Mouse (Mus musculus) megakaryocyte, embryonic 14.5 days (primary cell): ENCODE measurements around the gene Cd5. TPM values are rescaled to one million over a fixed set of nuclear protein-coding genes. Genes with fewer than 3 reads are reported as not detected.

Source experiments
- H3K27me3 ChIP-seq: replicated peaks from 2 replicates; pipeline ENCODE3; 2012; ENCODE audit warnings: inconsistent platforms
- H3K36me3 ChIP-seq: replicated peaks from 2 replicates; pipeline ENCODE3; 2012; ENCODE audit warnings: low read length, inconsistent platforms, mixed read lengths
- H3K4me1 ChIP-seq: 2 replicates; pipeline ENCODE4 v1.6.1; 2012; ENCODE audit warnings: inconsistent platforms
- H3K4me3 ChIP-seq: replicated peaks from 2 replicates; pipeline ENCODE3; 2012; ENCODE audit warnings: moderate library complexity, mild to moderate bottlenecking, inconsistent platforms
- H3K9me3 ChIP-seq: 2 replicates; pipeline ENCODE4 v1.6.1; 2012; ENCODE audit warnings: inconsistent platforms
- FLI1 ChIP-seq: IDR thresholded peaks from 2 replicates; pipeline ENCODE4 v1.6.1; 2012; ENCODE audit warnings: low read length, inconsistent platforms, mixed read lengths
- GATA1 ChIP-seq: IDR thresholded peaks from 3 replicates; pipeline ENCODE4 v1.6.1; 2012; ENCODE audit warnings: mixed read lengths, low read length, inconsistent platforms, borderline replicate concordance
- polyA plus RNA-seq: library from polyadenylated mRNA; stranded (reverse); fragments of >175 nt; gene quantifications from 2 replicates; pipeline ENCODE4 v1.2.3, GENCODE M21; 2012; ENCODE audit warnings: low replicate concordance; ENCODE audit not compliant: insufficient read depth

Cd5 gene
- polyA plus RNA-seq, 1 experiment, result not detected

DNA sequence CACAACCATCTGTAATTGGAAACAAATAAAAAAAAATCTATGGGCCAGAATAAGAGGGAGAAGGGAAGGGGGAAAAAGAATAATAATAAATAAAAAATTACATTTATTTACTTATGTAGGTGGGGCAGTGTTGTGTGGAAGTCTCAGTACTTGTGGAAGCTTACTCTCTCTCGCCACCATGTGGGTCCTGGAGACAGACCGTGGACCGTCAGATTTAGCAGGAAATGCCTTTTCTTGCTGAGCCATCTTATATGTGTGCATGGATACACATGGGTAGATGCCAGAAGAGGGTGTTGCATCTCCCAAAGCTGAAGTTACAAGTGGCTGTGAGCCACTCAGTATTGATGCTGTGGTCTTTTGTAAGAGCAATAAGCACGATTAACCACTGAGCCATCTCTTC is 57.2 kb downstream of the Cd5 start:
- Histone ChIP-seq H3K4me1 (peaks cover 53% of the 10 kb centered on the region), H3K4me3 (no peak overlapping the region), H3K9me3 (no peaks in the 10 kb centered on the region), H3K27me3 (peaks cover 19% of the 10 kb centered on the region), H3K36me3 (no peaks in the 10 kb centered on the region)
- TF ChIP-seq GATA1, result no peak
- TF ChIP-seq FLI1, result no peak

DNA sequence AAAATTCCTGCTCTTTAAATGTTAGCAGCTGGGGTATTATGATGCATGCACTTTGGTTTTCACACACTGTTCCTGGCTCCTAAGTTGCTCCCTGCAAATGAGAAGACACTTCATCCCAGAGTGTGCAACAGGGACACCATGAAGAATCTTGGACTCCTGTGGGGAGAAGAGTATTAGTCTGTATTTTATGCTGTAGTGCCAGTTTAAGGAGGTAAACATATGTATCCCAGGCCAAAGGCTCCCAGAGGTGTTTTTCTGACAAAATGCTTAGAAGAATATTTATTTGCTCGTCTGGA is 60.1 kb downstream of the Cd5 start:
- Histone ChIP-seq H3K27me3 (peaks cover 34% of the 10 kb centered on the region), H3K4me3 (no peak overlapping the region), H3K4me1 (peaks cover 25% of the 10 kb centered on the region), H3K36me3 (no peaks in the 10 kb centered on the region), H3K9me3 (no peaks in the 10 kb centered on the region)
- no peak for TF ChIP-seq FLI1
- TF ChIP-seq GATA1, result no peak

GRCm38 (mm10) chr19:10677915-10678771 is 60.7 kb downstream of the Cd5 start, which contains the start of gene Pga5:
TSS of gene Pga5 (minus strand) at chr19:10678071.
- H3K4me3 ChIP-seq, result no peak within 1 kb of the TSS
- H3K36me3 ChIP-seq, result no peaks in the 10 kb centered on the region
- no peak for TF ChIP-seq FLI1
- no peak for TF ChIP-seq GATA1
- H3K27me3 ChIP-seq, result peaks cover 37% of the 10 kb centered on the region
- H3K4me1 ChIP-seq, result peaks cover 22% of the 10 kb centered on the region
- no peaks in the 10 kb centered on the region for H3K9me3 ChIP-seq

DNA sequence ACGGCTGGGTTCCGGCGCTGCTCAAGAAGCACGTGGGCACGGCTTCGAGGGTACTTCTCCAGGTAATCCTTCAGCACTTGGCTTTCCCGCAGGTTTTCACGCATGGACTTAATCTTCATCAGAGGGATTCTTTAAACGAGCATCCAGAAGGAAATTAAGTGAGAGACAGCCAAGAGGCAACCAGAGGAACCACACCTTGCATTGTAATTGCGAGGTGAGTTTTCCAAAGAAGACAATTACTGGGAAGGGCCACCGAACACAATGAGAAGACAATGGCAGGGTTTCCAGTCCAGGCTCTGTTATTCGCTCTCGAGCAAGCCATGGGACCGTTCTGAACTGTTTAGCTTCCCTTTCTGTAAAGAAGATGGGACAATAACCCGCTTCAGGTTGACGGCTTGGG is 62.1 kb downstream of the Cd5 start:
- Histone ChIP-seq H3K9me3 (no peaks in the 10 kb centered on the region), H3K36me3 (no peaks in the 10 kb centered on the region), H3K27me3 (peaks cover 44% of the 10 kb centered on the region), H3K4me1 (peaks cover 22% of the 10 kb centered on the region), H3K4me3 (no peak overlapping the region)
- no peak for TF ChIP-seq GATA1
- TF ChIP-seq FLI1, result no peak

GRCm38 (mm10) chr19:10673275-10673674 is 65.5 kb downstream of the Cd5 start:
- Histone ChIP-seq H3K27me3 (peaks cover 71% of the 10 kb centered on the region), H3K36me3 (no peaks in the 10 kb centered on the region), H3K4me3 (no peak overlapping the region), H3K4me1 (peaks cover 34% of the 10 kb centered on the region), H3K9me3 (no peaks in the 10 kb centered on the region)
- no peak for TF ChIP-seq FLI1
- TF ChIP-seq GATA1, result no peak

- Histone ChIP-seq H3K36me3 (no peaks in the 10 kb centered on the region), H3K9me3 (no peaks in the 10 kb centered on the region), H3K4me1 (peaks cover 29% of the 10 kb centered on the region), H3K4me3 (no peak overlapping the region), H3K27me3 (peaks cover 71% of the 10 kb centered on the region)
- TF ChIP-seq FLI1 (no peak), GATA1 (no peak)
Observed at GRCm38 (mm10) chr19:10671854-10672417, 66.9 kb downstream of the Cd5 start.

DNA sequence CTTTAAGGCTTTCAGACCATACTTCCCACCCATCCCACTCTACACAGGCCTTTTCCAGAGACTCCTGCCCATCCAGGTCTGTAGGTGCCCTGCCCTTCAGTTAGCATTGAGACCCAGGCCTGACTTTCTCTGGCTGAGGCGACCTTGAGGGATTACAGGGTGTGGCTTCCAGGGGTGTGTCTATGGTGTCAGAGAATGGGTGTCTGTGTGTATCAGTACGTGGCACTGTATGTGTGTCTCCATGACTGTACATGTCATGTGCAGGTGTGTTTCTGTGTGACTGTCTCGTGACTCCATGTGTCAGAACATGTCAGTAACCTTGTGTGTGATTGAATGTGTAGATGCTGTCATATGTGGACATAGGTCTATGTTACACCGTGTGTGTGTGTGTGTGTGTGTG is 67.5 kb downstream of the Cd5 start:
- peaks cover 67% of the 10 kb centered on the region for H3K27me3 ChIP-seq
- H3K4me3 ChIP-seq, result no peak overlapping the region
- TF ChIP-seq FLI1 (no peak), GATA1 (no peak)
- H3K4me1 ChIP-seq, result peaks cover 30% of the 10 kb centered on the region
- no peaks in the 10 kb centered on the region for H3K9me3 ChIP-seq
- no peaks in the 10 kb centered on the region for H3K36me3 ChIP-seq

Other genes starting within 250 kb of the Cd5 start
- gene Cpsf7, start 213.7 kb downstream of the Cd5 start, polyA plus RNA-seq, result 6.9 and 11.1 TPM in 2 replicates
- 1.5 and 8.7 TPM in 2 replicates for gene Sdhaf2, start 212.9 kb downstream of the Cd5 start, polyA plus RNA-seq
- 0.85 and 2.7 TPM in 2 replicates for gene Tmem216, start 182.8 kb downstream of the Cd5 start, polyA plus RNA-seq
- 19.0 and 19.6 TPM in 2 replicates for gene Cyb561a3, start 161.8 kb downstream of the Cd5 start, polyA plus RNA-seq
- 2.5 and 5.2 TPM in 2 replicates for gene Tmem138, start 161.6 kb downstream of the Cd5 start, polyA plus RNA-seq
- gene Ddb1, start 133.7 kb downstream of the Cd5 start, polyA plus RNA-seq, result 9.8 and 16.8 TPM in 2 replicates
- gene Tkfc, start 133.3 kb downstream of the Cd5 start, polyA plus RNA-seq, result 3.5 and 7.3 TPM in 2 replicates
- gene Vwce, start 104.8 kb downstream of the Cd5 start, polyA plus RNA-seq, result 0.46 TPM in 1 of 2 replicates, not detected in the other
- not detected in 2 replicates for gene Pga5, start 60.9 kb downstream of the Cd5 start, polyA plus RNA-seq
- 60.2 and 90.5 TPM in 2 replicates for gene Vps37c, start 50.3 kb downstream of the Cd5 start, polyA plus RNA-seq
- gene Cd6, start 91.1 kb upstream of the Cd5 start, polyA plus RNA-seq, result not detected in 2 replicates
- gene Slc15a3, start 100.7 kb upstream of the Cd5 start, polyA plus RNA-seq, result 13.1 and 29.4 TPM in 2 replicates
- gene Tmem132a, start 130.9 kb upstream of the Cd5 start, polyA plus RNA-seq, result 1.0 and 2.9 TPM in 2 replicates
- 6.7 and 17.2 TPM in 2 replicates for gene Tmem109, start 143.0 kb upstream of the Cd5 start, polyA plus RNA-seq
- gene Prpf19, start 156.2 kb upstream of the Cd5 start, polyA plus RNA-seq, result 16.9 and 54.8 TPM in 2 replicates
- not detected in 2 replicates for gene Zp1, start 181.6 kb upstream of the Cd5 start, polyA plus RNA-seq
- not detected in 2 replicates for gene Ptgdr2, start 198.2 kb upstream of the Cd5 start, polyA plus RNA-seq
- gene Ccdc86, start 210.3 kb upstream of the Cd5 start, polyA plus RNA-seq, result 25.4 and 33.6 TPM in 2 replicates
- not detected in 2 replicates for gene Ms4a10, start 235.7 kb upstream of the Cd5 start, polyA plus RNA-seq